Mouse (Mus musculus): ENCODE data around the gene Golga7b.
A peak's percentile ranks its signal among the peaks of the same experiment; 100 is the strongest.

The Golga7b gene

GRCm38 (mm10) chr19:42293216-42293615 is 45.8 kb downstream of the Golga7b start:
- no peak for DNase-seq (ENCODE audit: low spot score in 2 of 2)

- no peak for DNase-seq (ENCODE audit: low spot score in 2 of 2)
These were observed 55.9 kb downstream of the Golga7b start for GRCm38 (mm10) chr19:42303210-42303813.

DNA sequence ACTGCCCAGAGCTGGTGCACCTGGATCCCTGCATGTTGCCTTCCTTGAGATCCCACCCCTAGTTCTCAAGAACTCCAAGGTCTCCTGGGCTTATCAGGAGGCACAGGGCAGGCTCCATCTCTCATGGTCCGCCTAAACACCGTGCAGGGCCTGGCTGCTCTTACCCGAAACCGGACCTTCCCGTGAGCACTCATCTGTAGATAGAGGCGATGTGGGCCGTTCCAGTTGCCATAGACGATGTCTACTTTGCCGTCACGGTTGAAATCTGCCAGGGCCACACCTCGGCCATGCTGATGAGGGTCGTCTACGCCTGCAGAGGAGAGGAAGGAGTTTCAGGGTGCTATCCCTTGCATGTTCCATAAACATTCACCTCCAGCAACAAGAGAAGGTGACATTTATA is 57.1 kb downstream of the Golga7b start:
- no peak for DNase-seq (ENCODE audit: low spot score in 2 of 2)

GRCm38 (mm10) chr19:42305746-42306145 is 58.4 kb downstream of the Golga7b start:
- no peak for DNase-seq (ENCODE audit: low spot score in 2 of 2)

DNA sequence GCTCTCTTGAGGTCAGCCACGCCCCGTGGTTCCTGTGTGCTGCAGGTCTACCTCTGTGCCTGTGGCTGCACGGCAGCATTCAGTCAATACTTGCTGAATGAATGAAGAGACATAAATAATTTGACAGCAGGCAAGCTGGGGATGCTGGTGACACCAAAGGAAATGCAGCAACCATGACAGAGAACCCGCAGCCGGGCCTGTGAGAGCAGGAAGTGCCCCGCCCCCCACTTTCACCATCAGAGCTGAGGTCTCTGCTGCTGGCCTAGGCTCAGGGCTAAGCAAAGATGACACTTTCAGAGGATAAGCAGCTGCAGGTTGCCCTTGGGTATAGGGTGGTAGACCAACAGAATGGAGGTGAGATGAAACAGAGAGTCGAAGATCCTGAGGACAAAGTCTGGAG is 58.8 kb downstream of the Golga7b start:
- no peak for DNase-seq (ENCODE audit: low spot score in 2 of 2)

DNA sequence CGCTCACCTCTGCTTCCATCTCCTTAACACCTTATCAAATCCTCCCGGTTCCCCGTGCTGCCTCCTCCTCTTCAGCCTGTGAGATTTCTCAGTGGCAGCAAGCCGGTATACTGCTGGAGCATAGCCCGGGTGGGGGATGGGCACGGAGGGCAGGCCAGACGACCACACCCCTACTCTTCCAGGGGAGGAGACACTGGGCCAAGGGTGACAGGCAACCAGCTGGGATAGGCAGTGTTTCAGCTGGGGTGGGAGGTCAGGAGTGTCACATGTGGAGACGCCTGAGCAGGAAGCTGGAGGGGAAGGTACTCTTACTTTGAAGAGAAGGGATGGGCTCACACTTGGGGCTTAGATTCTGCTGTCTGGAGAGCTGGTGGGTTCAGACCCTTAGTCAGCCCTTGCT is 59.6 kb downstream of the Golga7b start:
- DNase-seq (ENCODE audit: low spot score in 2 of 2) = no peak

- DNase-seq (ENCODE audit: low spot score in 2 of 2) = no peak
These were observed 61.6 kb downstream of the Golga7b start for GRCm38 (mm10) chr19:42308931-42309330.

- no peak for DNase-seq (ENCODE audit: low spot score in 2 of 2)
These were observed 64.0 kb downstream of the Golga7b start for GRCm38 (mm10) chr19:42311332-42311731.

DNA sequence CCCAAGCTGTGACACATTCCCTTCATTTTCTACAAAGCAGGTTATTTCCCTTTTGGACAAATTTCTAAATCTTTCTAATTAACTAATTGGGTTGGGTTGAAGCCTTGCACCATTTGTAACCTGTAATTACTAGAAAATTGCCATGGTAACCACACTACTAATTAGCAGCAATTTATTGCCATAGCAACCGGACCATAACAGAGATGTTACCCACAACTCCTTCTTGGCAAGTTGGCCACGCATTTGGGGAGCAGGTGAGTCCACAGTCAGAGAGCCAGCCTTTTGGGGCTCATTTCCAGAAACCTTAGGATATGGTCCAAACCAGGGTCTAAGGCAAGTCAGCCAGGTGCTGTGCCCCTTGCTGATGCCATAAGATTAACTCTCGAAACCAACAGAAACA is 64.8 kb downstream of the Golga7b start:
- DNase-seq (ENCODE audit: low spot score in 2 of 2) = no peak

DNA sequence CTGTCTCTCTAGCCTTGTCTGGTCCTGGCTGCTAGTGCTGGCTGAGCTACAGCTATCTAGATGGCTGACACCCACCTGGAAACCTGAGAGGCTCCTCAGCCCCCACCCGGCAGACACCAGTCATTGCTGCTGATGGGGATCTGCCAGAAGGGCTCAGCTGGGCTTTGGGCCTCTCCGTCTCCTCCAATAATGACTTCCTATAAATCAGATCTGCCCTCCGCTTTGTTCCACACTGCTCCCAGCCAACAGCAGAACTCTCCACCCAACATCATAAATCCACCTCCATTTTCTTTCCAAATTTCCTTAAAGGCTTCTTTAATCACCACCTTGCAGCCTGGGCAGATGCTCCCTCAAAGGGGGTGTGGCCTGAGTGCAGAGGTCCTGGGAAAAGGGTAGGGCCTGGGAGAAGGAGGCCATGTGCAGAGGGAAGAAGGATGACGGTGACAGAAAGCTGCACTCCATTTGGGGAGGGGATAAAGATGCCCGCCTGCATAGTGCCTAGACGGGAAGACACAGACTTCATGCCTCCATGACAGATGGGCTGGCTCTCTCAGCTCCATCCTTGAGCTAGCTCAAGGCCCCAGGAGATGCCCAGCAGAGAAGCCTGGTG is 67.8 kb downstream of the Golga7b start:
- DNase-seq (ENCODE audit: low spot score in 2 of 2) = no peak

DNA sequence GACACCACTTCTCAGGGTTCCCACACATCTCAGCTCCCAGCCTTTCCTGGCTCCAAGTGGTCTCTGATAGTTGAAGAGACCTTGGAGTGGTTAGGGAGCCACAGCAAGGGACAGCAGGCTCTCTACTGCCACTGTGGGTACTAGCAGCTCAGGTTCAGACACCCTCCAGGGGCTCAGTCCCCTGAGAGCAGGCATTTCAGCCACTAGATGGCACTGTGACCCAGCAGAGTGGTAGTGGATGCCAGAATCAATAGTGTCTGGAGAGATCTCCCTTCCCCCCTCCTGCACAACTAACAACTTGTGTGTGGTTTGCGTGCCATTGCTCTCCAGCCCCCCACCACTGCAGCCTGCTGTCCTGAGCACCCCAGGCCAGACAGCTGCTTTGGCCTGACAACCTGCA is 68.5 kb downstream of the Golga7b start:
- DNase-seq (ENCODE audit: low spot score in 2 of 2) = peak; percentile 73 to 79

- DNase-seq (ENCODE audit: low spot score in 2 of 2) = peak; percentile 28 to 33
These were observed 69.2 kb downstream of the Golga7b start for GRCm38 (mm10) chr19:42316525-42316924.

GRCm38 (mm10) chr19:42316998-42317397 is 69.6 kb downstream of the Golga7b start:
- peak; percentile 25 to 40 for DNase-seq (ENCODE audit: low spot score in 2 of 2)

DNA sequence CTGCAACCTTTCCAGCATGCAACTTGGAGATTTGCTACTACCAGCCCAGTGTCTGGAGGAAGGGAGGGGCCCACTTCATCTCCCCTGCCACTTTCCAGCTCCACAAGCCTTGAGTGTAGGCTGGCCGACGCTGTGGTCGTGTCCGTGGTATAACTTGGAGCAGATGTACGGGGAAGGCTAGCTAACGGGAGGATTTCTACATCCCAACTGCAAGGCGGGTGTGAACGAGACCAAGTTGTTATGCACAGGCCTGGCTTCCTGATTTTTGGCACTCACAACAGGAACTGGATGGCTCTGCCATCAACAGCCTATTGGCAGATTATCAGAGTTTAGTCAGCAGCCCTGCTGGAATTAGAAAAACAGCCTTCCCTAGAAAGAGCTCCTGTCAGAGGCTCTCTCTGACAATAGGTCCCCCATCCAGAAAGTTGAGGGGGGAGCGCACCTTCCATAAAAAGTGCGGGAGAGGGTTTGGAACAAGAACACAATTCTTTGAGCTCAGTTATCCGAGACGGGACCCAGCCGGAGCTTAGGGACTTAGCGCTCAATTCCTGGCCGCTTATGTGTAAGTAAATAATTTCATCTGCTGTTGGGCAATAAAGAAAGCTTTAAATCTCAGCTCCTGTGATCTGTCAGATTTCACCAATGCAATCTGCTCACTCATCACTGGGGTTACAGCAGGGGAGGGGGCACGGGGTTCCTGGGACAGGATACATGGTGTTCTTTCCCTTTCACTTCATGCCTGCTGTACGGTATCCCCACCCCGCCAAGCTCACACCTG is 70.5 kb downstream of the Golga7b start:
- peak; percentile 43 to 48 for DNase-seq (ENCODE audit: low spot score in 2 of 2)

Data from right cerebral cortex, postnatal 36 days (tissue).